Mouse (Mus musculus) E14TG2a.4 (cell line): Measurements from ENCODE around the gene Nos1ap.

Experiments used
- CTCF ChIP-seq: conservative IDR thresholded peaks from 2 replicates; pipeline ENCODE4 v1.5.1; 2014; ENCODE audit warnings: low read length
- POU5F1 ChIP-seq: IDR thresholded peaks from 2 replicates; pipeline ENCODE4 v1.6.1; 2014; ENCODE audit warnings: low read length, borderline replicate concordance

- TF ChIP-seq CTCF, result no peak
- TF ChIP-seq POU5F1, result no peak
Measured at GRCm38 (mm10) chr1:170332775-170333174, 256.9 kb downstream of the Nos1ap start.
